Mouse (Mus musculus): Measurements from ENCODE around the gene A2ml1. TPM values are rescaled to one million over a fixed set of nuclear protein-coding genes. Genes with fewer than 3 reads are reported as not detected.

Gene A2ml1
- polyA plus RNA-seq, 1 experiment from 2014 or later: 2.6 TPM

DNA sequence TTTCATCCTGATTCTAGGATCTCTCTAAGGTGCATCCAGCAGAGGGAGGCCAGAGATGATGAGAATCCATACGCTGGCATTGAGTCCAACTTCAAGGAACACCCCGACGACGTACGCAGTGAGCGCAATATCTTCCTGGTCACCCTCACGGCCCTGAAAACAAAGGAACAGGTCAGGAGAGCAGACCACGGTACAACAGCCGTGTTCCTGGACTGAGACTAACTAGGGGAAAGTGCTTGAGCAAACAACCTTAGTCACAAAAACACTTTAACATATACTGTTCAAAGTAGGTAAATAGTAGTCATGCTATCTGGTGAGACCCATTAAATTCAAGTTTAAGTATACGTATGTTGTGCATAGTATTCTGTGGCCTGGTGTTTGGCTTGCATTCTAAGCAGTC lies 32.9 kb downstream of the A2ml1 start:
- WGBS: 88% methylated on average over 10 of the region's 10 CpGs
- no peak overlapping the region for H3K4me2 ChIP-seq
- no peak for ATAC-seq

DNA sequence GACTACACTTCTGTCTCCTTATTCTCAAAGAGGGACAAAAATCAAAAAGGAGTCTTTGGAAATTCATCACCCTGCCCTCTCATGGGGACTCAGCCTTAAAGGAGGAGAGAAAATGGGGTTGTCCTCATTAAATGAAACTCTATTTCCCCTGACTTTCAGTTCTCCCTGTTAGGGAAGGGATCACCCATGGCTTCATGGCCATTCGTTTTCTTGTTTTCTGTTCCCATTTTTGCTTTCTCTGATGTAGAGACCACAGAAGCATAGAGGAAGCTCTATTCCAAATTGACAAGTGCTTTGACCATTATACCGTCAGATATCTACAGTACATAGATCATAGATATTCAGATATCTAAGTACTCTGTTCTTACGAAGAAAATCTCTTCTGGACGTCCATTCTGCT lies 36.0 kb downstream of the A2ml1 start:
- Histone ChIP-seq H3K27ac (no peak overlapping the region), H3K9ac (no peak overlapping the region), H3K36me3 (ENCODE audit: poor library complexity, severe bottlenecking) (no peaks in the 10 kb centered on the region), H3K27me3 (no peaks in the 10 kb centered on the region), H3K4me1 (no peaks in the 10 kb centered on the region), H3K9me3 (replicated peaks) (no peaks in the 10 kb centered on the region), H3K4me3 (no peak overlapping the region), H3K4me2 (no peak overlapping the region)
- WGBS: 87% methylated on average over 4 of the region's 4 CpGs
- no peak for ATAC-seq

More for the DNA sequence above, 32.9 kb downstream of the A2ml1 start:
- H3K27me3 ChIP-seq: no peaks in the 10 kb centered on the region
- H3K4me3 ChIP-seq: no peak overlapping the region
- no peaks in the 10 kb centered on the region for H3K36me3 ChIP-seq (ENCODE audit: poor library complexity, severe bottlenecking)
- H3K9me3 ChIP-seq (replicated peaks): no peaks in the 10 kb centered on the region
- H3K27ac ChIP-seq: no peak overlapping the region
- H3K4me1 ChIP-seq: no peaks in the 10 kb centered on the region
- H3K9ac ChIP-seq: no peak overlapping the region

DNA sequence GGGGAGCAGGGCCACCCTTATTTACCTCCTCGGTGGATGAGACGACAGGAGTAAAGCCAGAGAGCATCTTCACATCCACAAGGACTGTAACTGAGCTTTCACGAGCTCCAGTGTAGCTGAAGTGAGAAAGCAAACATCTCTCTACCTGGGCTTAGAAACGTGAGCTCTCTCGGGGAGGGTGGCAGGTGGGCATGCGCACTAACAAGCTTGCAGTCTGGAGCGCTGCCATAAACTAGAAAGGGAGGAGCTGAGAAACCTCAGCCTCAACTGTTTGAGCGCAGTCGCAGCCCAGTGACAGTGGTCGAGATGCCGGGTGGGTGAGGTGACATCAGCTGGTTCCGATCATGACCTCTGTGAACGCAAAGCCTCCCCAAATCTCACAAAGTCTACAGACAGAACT lies 38.2 kb downstream of the A2ml1 start:
- no peak for ATAC-seq
- no peak overlapping the region for H3K27ac ChIP-seq
- H3K36me3 ChIP-seq (ENCODE audit: poor library complexity, severe bottlenecking): no peaks in the 10 kb centered on the region
- H3K4me3 ChIP-seq: no peak overlapping the region
- H3K4me1 ChIP-seq: no peaks in the 10 kb centered on the region
- no peaks in the 10 kb centered on the region for H3K27me3 ChIP-seq
- 79% methylated on average over 13 of the region's 13 CpGs for WGBS
- H3K9me3 ChIP-seq (replicated peaks): no peaks in the 10 kb centered on the region
- no peak overlapping the region for H3K9ac ChIP-seq
- H3K4me2 ChIP-seq: no peak overlapping the region

DNA sequence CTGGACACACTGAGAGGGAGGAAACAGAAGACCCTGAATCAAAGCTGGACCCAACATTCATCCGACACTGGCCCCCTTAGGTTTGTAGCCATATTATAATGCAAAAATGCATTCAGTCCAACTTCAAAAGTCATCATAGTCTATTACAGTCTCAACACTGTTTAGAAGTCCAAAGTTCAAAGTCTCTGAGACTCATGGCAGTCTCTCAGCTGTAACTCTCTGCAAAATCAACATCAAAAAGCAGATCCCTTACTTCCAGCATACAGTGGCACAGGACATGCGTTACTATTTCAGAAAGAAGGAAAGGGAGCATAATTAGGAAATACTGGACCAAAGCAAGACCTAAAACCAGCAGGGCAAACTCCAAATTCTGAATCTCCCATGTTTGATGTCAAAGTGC lies 46.2 kb downstream of the A2ml1 start:
- Histone ChIP-seq H3K4me2 (no peak overlapping the region), H3K4me1 (no peaks in the 10 kb centered on the region), H3K27ac (no peak overlapping the region), H3K9ac (no peak overlapping the region), H3K36me3 (ENCODE audit: poor library complexity, severe bottlenecking) (no peaks in the 10 kb centered on the region), H3K27me3 (no peaks in the 10 kb centered on the region), H3K9me3 (replicated peaks) (no peaks in the 10 kb centered on the region), H3K4me3 (no peak overlapping the region)
- no peak for ATAC-seq
- WGBS: 95% methylated on average over 2 of the region's 2 CpGs

DNA sequence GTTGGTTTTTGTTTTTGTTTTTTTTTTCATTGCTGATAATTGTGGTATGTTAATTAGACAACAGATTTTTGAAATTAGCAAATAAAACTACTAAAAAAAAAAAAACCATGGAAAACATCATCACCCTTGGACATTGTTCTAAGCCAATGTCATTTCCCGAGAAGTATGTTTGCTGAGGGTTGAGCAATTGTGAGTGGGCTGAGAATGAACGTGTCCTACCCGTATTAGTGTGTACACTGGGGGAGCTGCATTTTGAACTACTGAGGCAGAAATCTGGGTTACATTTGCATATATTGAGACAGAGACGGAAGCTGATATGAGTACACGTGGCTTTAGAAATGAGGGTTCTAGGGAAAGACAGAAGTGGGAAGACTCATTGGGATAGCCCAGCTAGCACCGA lies 48.1 kb downstream of the A2ml1 start:
- 90% methylated on average over 6 of the region's 6 CpGs for WGBS
- Histone ChIP-seq H3K36me3 (ENCODE audit: poor library complexity, severe bottlenecking) (no peaks in the 10 kb centered on the region), H3K4me2 (no peak overlapping the region), H3K4me3 (no peak overlapping the region), H3K9me3 (replicated peaks) (no peaks in the 10 kb centered on the region), H3K4me1 (no peaks in the 10 kb centered on the region), H3K9ac (no peak overlapping the region), H3K27ac (no peak overlapping the region), H3K27me3 (no peaks in the 10 kb centered on the region)
- no peak for ATAC-seq

DNA sequence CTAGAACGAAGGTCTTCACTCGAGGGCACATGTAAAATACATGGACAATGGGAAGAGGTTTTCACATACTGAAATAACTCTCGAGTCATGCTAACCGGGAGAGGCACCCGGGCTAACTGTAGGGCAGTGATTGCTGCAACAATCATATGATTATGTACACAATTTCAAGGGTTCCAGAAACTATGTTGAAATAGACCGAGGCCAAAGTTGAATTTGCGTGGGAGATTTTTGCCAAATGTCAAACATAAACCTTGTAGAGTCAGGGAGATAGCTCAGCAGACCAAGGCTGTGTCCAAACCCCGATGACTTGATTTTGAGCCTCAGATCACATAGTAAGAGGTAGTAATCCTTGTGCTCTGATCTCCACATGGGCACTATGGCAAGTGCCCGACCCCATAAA lies 48.7 kb downstream of the A2ml1 start:
- no peaks in the 10 kb centered on the region for H3K36me3 ChIP-seq (ENCODE audit: poor library complexity, severe bottlenecking)
- no peak for ATAC-seq
- no peak overlapping the region for H3K9ac ChIP-seq
- 88% methylated on average over 9 of the region's 9 CpGs for WGBS
- no peaks in the 10 kb centered on the region for H3K4me1 ChIP-seq
- no peak overlapping the region for H3K27ac ChIP-seq
- no peaks in the 10 kb centered on the region for H3K9me3 ChIP-seq (replicated peaks)
- no peaks in the 10 kb centered on the region for H3K27me3 ChIP-seq
- no peak overlapping the region for H3K4me3 ChIP-seq
- no peak overlapping the region for H3K4me2 ChIP-seq

DNA sequence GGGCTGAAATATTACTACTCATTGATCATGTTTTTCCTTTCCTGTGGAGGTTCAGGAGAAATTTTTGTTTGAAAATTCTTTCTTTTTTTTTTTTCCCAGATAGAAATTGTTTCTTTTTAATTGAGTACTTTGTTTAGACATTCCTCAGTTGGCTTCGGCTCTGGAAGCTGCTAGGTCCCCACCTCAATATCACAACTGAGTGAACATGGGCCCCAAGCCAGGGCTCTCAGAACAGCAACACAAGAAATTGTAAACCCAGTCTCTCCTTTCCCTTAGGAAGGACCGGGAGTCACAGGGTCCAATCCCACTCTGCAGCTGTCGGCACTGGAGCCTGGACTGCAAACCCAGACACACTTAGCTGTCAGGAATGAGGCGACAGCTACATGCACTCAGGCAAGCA lies 52.9 kb downstream of the A2ml1 start:
- H3K9me3 ChIP-seq (replicated peaks): no peaks in the 10 kb centered on the region
- no peak overlapping the region for H3K4me2 ChIP-seq
- no peak for ATAC-seq
- no peaks in the 10 kb centered on the region for H3K4me1 ChIP-seq
- H3K36me3 ChIP-seq (ENCODE audit: poor library complexity, severe bottlenecking): no peaks in the 10 kb centered on the region
- no peak overlapping the region for H3K9ac ChIP-seq
- no peak overlapping the region for H3K4me3 ChIP-seq
- H3K27me3 ChIP-seq: no peaks in the 10 kb centered on the region
- H3K27ac ChIP-seq: no peak overlapping the region
- 85% methylated on average over 4 of the region's 4 CpGs for WGBS

DNA sequence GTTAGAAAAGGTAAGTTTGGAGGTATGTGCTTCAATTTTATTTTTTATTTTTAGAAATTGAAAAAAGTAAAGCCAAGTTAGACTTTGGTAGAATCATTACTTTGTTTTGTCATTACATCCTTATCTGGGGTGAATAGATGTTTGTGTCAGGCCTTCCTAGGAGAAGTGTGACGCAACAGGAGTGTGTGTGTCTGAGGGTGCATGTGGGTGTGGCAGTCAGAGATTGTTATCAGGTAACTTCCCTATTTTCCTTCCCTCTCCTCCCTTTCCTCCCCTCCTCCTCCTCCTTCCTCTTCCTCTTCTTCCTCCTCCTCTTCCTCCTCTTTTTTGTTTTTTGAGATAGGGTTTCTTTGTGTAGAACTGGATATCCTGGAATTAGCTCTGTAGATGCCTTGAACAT lies 54.3 kb downstream of the A2ml1 start:
- Histone ChIP-seq H3K9ac (no peak overlapping the region), H3K4me1 (no peaks in the 10 kb centered on the region), H3K4me3 (no peak overlapping the region), H3K27ac (no peak overlapping the region), H3K9me3 (replicated peaks) (no peaks in the 10 kb centered on the region), H3K36me3 (ENCODE audit: poor library complexity, severe bottlenecking) (no peaks in the 10 kb centered on the region), H3K27me3 (no peaks in the 10 kb centered on the region), H3K4me2 (no peak overlapping the region)
- ATAC-seq: no peak
- WGBS: 83% methylated on average over 1 of the region's 1 CpGs

DNA sequence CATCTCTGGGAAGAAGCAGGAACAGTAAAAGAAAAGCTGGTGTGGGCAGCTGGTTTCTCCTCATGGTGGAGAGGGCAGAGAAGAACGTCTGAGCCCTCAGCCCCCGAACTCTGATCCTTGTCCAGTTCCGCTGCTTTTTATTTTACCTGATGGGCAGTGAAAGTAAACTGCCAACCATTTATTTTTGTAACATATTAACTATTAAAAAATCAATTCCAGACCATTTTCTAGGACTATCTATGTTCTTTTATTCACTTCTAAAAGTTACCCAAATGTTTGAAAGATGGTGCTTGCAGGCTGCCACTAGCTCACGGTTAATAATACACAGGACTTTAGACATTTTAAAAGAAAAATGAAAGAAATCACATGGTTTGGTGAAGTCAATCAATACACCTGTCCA lies 54.8 kb downstream of the A2ml1 start, which contains the start of gene Pzp:
Gene Pzp (minus strand): TSS at position 120 of the 400 bp plus-strand sequence.
- no peaks in the 10 kb centered on the region for H3K36me3 ChIP-seq (ENCODE audit: poor library complexity, severe bottlenecking)
- no peak within 1 kb of the TSS for H3K4me3 ChIP-seq
- H3K9me3 ChIP-seq (replicated peaks): no peaks in the 10 kb centered on the region
- H3K4me1 ChIP-seq: no peaks in the 10 kb centered on the region
- H3K27me3 ChIP-seq: no peaks in the 10 kb centered on the region
- no peak within 1 kb of the TSS for H3K4me2 ChIP-seq
- H3K9ac ChIP-seq: no peak within 1 kb of the TSS
- WGBS: 89% methylated on average over 4 of the region's 4 CpGs
- H3K27ac ChIP-seq: no peak within 1 kb of the TSS
- no peak for ATAC-seq

DNA sequence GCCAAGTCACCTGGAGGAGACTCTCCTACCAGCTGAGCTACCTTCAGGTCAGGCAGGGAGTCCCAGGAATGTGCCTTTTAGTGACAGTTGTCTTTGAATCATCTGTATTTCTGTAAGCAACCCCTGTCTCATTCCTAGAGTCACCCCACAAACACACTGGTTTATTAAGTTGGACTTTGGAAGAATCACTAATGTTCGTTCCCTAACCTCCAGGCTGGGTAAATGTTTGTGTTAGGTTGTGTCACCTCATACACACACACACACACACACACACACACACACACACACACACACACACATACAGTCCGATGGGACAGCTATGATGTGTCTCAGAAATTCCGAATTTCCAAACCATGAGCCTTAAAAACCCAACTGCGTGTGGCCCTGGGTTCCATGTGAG lies 55.6 kb downstream of the A2ml1 start:
- no peak for ATAC-seq
- Histone ChIP-seq H3K4me3 (no peak overlapping the region), H3K9me3 (replicated peaks) (no peaks in the 10 kb centered on the region)

DNA sequence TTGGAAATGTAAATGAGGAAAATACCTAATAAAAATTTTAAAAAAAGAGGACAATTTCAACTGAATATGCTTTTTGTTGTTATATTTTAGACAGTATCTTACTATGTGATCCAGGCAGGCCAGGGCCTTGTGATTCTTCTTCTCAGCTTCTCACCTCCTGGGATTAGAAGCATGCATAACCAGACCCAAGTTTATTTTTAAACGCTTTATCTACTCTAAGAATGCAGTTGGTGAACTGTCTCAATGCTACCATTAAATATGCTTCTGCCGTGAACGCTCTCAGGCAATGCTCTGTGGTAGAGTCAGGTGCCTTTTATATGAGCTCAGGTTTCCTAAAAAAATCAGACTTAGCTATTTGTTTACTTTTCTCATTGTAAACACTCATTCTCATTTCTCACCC lies 58.0 kb downstream of the A2ml1 start:
- Histone ChIP-seq H3K9ac (no peak overlapping the region), H3K9me3 (replicated peaks) (no peaks in the 10 kb centered on the region), H3K27me3 (no peaks in the 10 kb centered on the region), H3K4me3 (no peak overlapping the region), H3K4me1 (no peaks in the 10 kb centered on the region), H3K36me3 (ENCODE audit: poor library complexity, severe bottlenecking) (no peaks in the 10 kb centered on the region), H3K4me2 (no peak overlapping the region), H3K27ac (no peak overlapping the region)
- WGBS: 94% methylated on average over 3 of the region's 3 CpGs
- ATAC-seq: no peak

More for the DNA sequence above, 55.6 kb downstream of the A2ml1 start:
- Histone ChIP-seq H3K27me3 (no peaks in the 10 kb centered on the region), H3K27ac (no peak overlapping the region), H3K4me1 (no peaks in the 10 kb centered on the region), H3K4me2 (no peak overlapping the region), H3K36me3 (ENCODE audit: poor library complexity, severe bottlenecking) (no peaks in the 10 kb centered on the region), H3K9ac (no peak overlapping the region)
- WGBS: 91% methylated on average over 4 of the region's 4 CpGs

DNA sequence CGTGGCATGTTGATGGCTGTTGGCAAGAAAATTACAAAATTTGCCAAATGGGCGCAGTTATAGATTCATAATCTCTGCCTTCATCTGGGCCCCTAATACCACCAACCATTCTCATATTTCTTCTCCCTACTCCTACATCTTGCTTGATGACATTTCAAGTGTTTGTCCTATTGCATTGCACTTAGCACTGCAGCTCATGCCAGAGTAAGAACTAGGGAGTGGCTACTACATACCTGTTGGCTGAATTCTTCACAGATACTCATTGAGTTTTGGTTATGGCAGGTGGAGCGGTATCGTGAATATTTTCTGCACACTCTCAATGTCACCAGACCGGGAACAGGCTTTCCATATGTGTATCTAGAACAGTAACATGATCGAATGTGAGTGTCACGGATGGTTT lies 62.2 kb downstream of the A2ml1 start:
- H3K27ac ChIP-seq: no peak overlapping the region

DNA sequence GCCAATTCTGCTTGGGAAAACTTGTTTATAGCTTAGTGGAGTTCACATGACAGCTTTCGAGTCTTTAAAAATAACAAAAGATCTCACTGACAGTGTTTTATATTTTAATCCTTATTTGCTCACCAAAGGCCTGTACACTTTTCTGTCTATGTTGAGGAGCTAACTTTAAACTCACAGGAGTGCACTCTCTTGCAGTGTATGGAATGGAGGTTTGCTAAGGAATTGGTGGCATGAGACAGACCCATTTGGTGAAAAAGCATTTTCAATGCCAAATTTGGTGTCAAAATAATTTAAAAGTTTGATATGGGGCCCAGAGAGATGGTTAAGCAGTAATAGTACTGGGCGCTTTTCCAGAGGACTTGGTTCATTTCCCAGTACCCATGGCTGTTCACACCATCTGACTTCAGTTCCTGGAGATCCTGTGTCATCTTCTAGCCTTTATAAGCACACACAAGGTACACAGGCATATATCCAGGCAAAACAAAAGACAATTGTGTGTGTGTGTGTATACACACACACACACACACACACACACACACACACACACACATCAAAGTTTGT lies 75.7 kb downstream of the A2ml1 start:
- no peak for ATAC-seq
- Histone ChIP-seq H3K9ac (no peak overlapping the region), H3K27me3 (no peaks in the 10 kb centered on the region), H3K4me3 (no peak overlapping the region), H3K36me3 (ENCODE audit: poor library complexity, severe bottlenecking) (no peaks in the 10 kb centered on the region), H3K4me2 (no peak overlapping the region), H3K9me3 (replicated peaks) (no peaks in the 10 kb centered on the region), H3K27ac (no peak overlapping the region), H3K4me1 (no peaks in the 10 kb centered on the region)
- WGBS: 93% methylated on average over 2 of the region's 2 CpGs

More for the DNA sequence above, 62.2 kb downstream of the A2ml1 start:
- H3K27me3 ChIP-seq: no peaks in the 10 kb centered on the region
- no peak for ATAC-seq
- H3K4me2 ChIP-seq: no peak overlapping the region
- H3K9me3 ChIP-seq (replicated peaks): no peaks in the 10 kb centered on the region
- H3K4me1 ChIP-seq: no peaks in the 10 kb centered on the region
- no peaks in the 10 kb centered on the region for H3K36me3 ChIP-seq (ENCODE audit: poor library complexity, severe bottlenecking)
- no peak overlapping the region for H3K9ac ChIP-seq
- whole genome bisulfite sequencing: 91% methylated on average over 7 of the region's 7 CpGs
- no peak overlapping the region for H3K4me3 ChIP-seq

All from forebrain, embryonic 13.5 days (tissue).